Mouse (Mus musculus): Measurements from ENCODE around the gene Gdpd3. TPM values are rescaled to one million over a fixed set of nuclear protein-coding genes. Genes with fewer than 3 reads are reported as not detected.

The Gdpd3 gene
- total RNA-seq, 2 experiments from 2014 or later, result 2.6 to 3.5 TPM

- peak in 1 of 2 experiments; percentile 70 for DNase-seq (ENCODE audit: extremely low spot score in 1 of 2, low spot score in 2 of 2)
- intact Hi-C loops (cut with DNase I), result loop anchor here (2.0 kb wide), 1 partner anchor 38 kb away; the partner anchor contains the start of gene Hirip3
Measured at GRCm38 (mm10) chr7:126823202-126823711, 57.1 kb downstream of the Gdpd3 start.

GRCm38 (mm10) chr7:126823940-126824339, 57.8 kb downstream of the Gdpd3 start:
- intact Hi-C loops (cut with DNase I), result loop anchor here (2.0 kb wide), 1 partner anchor 37 kb away; the partner anchor contains the start of gene Hirip3
- no peak for DNase-seq (ENCODE audit: extremely low spot score in 1 of 2, low spot score in 2 of 2)

Other genes starting within 250 kb of the Gdpd3 start
- 100 to 1,000 TPM; 194 to 195 TPM for gene Eif3c, start 199.9 kb upstream of the Gdpd3 start, total RNA-seq (2021)
- gene Apobr, start 181.4 kb upstream of the Gdpd3 start, total RNA-seq (2021), result 1 to 10 TPM in 1 of 2 experiments, under 1 TPM in 1; 0.97 to 1.1 TPM
- 10 to 100 TPM; 21.2 to 22.1 TPM for gene Cln3, start 180.5 kb upstream of the Gdpd3 start, total RNA-seq (2021)
- not detected for gene Il27, start 171.4 kb upstream of the Gdpd3 start, total RNA-seq (2021)
- gene Nupr1, start 135.5 kb upstream of the Gdpd3 start, total RNA-seq (2021), result 1 to 10 TPM; 8.7 to 8.9 TPM
- gene Sgf29, start 117.0 kb upstream of the Gdpd3 start, total RNA-seq (2021), result 10 to 100 TPM; 32.8 to 42.3 TPM
- gene Sult1a1, start 89.9 kb upstream of the Gdpd3 start, total RNA-seq (2021), result 1 to 10 TPM; 2.7 to 8.2 TPM
- 100 to 1,000 TPM; 118 to 124 TPM for gene Bola2, start 70.9 kb upstream of the Gdpd3 start, total RNA-seq (2021)
- gene Slx1b, start 70.5 kb upstream of the Gdpd3 start, total RNA-seq (2021), result 10 to 100 TPM; 21.6 to 22.5 TPM
- gene Coro1a, start 58.5 kb upstream of the Gdpd3 start, total RNA-seq (2021), result 100 to 1,000 TPM; 178 to 199 TPM
- 100 to 1,000 TPM; 260 to 263 TPM for gene Mapk3, start 6.7 kb upstream of the Gdpd3 start, total RNA-seq (2021)
- gene Ypel3, start 10.6 kb downstream of the Gdpd3 start, total RNA-seq (2021), result 100 to 1,000 TPM; 167 to 169 TPM
- gene Tbx6, start 15.1 kb downstream of the Gdpd3 start, total RNA-seq (2021), result under 1 TPM; 0.21 to 0.41 TPM
- 10 to 100 TPM; 54.4 to 56.2 TPM for gene Ppp4c, start 26.2 kb downstream of the Gdpd3 start, total RNA-seq (2021)
- 100 to 1,000 TPM; 135 to 141 TPM for gene Fam57b, start 31.3 kb downstream of the Gdpd3 start, total RNA-seq (2021)
- not detected for gene 4930451I11Rik, start 65.3 kb downstream of the Gdpd3 start, total RNA-seq (2021)
- gene Doc2a, start 81.1 kb downstream of the Gdpd3 start, total RNA-seq (2021), result 10 to 100 TPM; 74.1 to 80.3 TPM
- 10 to 100 TPM; 32.4 to 41.1 TPM for gene Hirip3, start 95.6 kb downstream of the Gdpd3 start, total RNA-seq (2021)
- gene Ino80e, start 96.0 kb downstream of the Gdpd3 start, total RNA-seq (2021), result 10 to 100 TPM; 51.5 to 56.4 TPM
- 100 to 1,000 TPM; 161 to 168 TPM for gene Taok2, start 118.4 kb downstream of the Gdpd3 start, total RNA-seq (2021)
- gene Tmem219, start 156.6 kb downstream of the Gdpd3 start, total RNA-seq (2021), result 10 to 100 TPM; 22.4 to 25.2 TPM
- gene Kctd13, start 162.5 kb downstream of the Gdpd3 start, total RNA-seq (2021), result 100 to 1,000 TPM; 143 to 150 TPM
- 10 to 100 TPM; 49.0 to 58.8 TPM for gene Asphd1, start 183.2 kb downstream of the Gdpd3 start, total RNA-seq (2021)
- gene Sez6l2, start 184.2 kb downstream of the Gdpd3 start, total RNA-seq (2021), result 100 to 1,000 TPM; 306 to 312 TPM
- 100 to 1,000 TPM; 163 to 166 TPM for gene Cdipt, start 209.6 kb downstream of the Gdpd3 start, total RNA-seq (2021)
- under 1 TPM in 1 of 2 experiments, not detected in 1; 0.17 TPM for gene Cdiptos, start 209.8 kb downstream of the Gdpd3 start, total RNA-seq (2021)
- 1 to 10 TPM; 4.4 to 4.5 TPM for gene Mvp, start 248.3 kb downstream of the Gdpd3 start, total RNA-seq (2021)

Measured in left cerebral cortex, postnatal 10 days (tissue).